Mouse (Mus musculus): ENCODE data around the gene Nt5c1b. TPM values are rescaled to one million over a fixed set of nuclear protein-coding genes. Genes with fewer than 3 reads are reported as not detected.

Gene Nt5c1b
- polyA plus RNA-seq, 1 experiment from 2014 or later, result not detected

Other genes starting within 250 kb of the Nt5c1b start
- 70.1 and 71.7 TPM in 2 replicates for gene Rdh14, start 20.8 kb downstream of the Nt5c1b start, polyA plus RNA-seq (2014; fragmentation: Nextera tagmentation; extraction: Ambion mirVana)